Mouse (Mus musculus) myocyte (in vitro differentiated cells): ENCODE measurements around the gene Zfp382. TPM values are rescaled to one million over a fixed set of nuclear protein-coding genes. Genes with fewer than 3 reads are reported as not detected.

Experiments
- H3K27me3 ChIP-seq: one replicate; pipeline ENCODE4 v1.6.1; 2011; ENCODE audit not compliant: control insufficient read depth, insufficient read depth, insufficient read length
- H3K36me3 ChIP-seq: one replicate; pipeline ENCODE4 v1.6.1; 2011; ENCODE audit not compliant: control insufficient read depth, insufficient read depth
- H3K4me2 ChIP-seq: one replicate; pipeline ENCODE4 v1.6.1; 2011; ENCODE audit warnings: low read depth, control low read depth
- H3K4me3 ChIP-seq: one replicate; pipeline ENCODE4 v1.5.1; 2011; ENCODE audit warnings: mild to moderate bottlenecking, control low read depth, moderate library complexity
- H3K79me2 ChIP-seq: one replicate; pipeline ENCODE4 v1.6.1; 2011; ENCODE audit not compliant: control insufficient read depth, insufficient read depth
- H3ac ChIP-seq: one replicate; pipeline ENCODE4 v1.6.1; 2011; ENCODE audit not compliant: control insufficient read depth, insufficient read length
- CEBPB ChIP-seq: IDR thresholded peaks from 2 replicates; pipeline ENCODE4 v1.6.1; 2011; ENCODE audit warnings: mild to moderate bottlenecking, moderate library complexity; ENCODE audit not compliant: poor library complexity, insufficient read depth, severe bottlenecking
- E2F4 ChIP-seq: IDR thresholded peaks from one replicate; pipeline ENCODE4 v1.6.1; 2011; ENCODE audit warnings: mild to moderate bottlenecking, control low read depth, moderate library complexity; ENCODE audit not compliant: insufficient read depth
- MAX ChIP-seq: IDR thresholded peaks from one replicate; pipeline ENCODE4 v1.6.1; 2011; ENCODE audit warnings: low read depth, mild to moderate bottlenecking, control low read depth
- MYOD1 ChIP-seq, 3 experiments: IDR thresholded peaks; one replicate each; pipeline ENCODE4 v1.6.1; 2011; ENCODE audit warnings: control low read depth in 2 of 3, low read depth in 2 of 3, mild to moderate bottlenecking in 2 of 3, moderate library complexity in 1 of 3; ENCODE audit not compliant: insufficient read length in 2 of 3, control insufficient read depth in 1 of 3
- MYOG ChIP-seq, 3 experiments: IDR thresholded peaks; one replicate each; pipeline ENCODE4 v1.6.1; 2011; ENCODE audit warnings: control low read depth in 2 of 3, low read depth in 2 of 3, mild to moderate bottlenecking in 2 of 3; ENCODE audit not compliant: insufficient read length in 2 of 3, control insufficient read depth in 1 of 3, insufficient read depth in 1 of 3
- POLR2A ChIP-seq: IDR thresholded peaks from one replicate; pipeline ENCODE4 v1.6.1; 2011; ENCODE audit warnings: low read depth, mild to moderate bottlenecking, control low read depth, moderate library complexity; ENCODE audit not compliant: insufficient read length
- POLR2AphosphoS2 ChIP-seq: IDR thresholded peaks from one replicate; pipeline ENCODE4 v1.6.1; 2011; ENCODE audit warnings: low read depth, control low read depth; ENCODE audit not compliant: insufficient read length
- REST ChIP-seq: IDR thresholded peaks from one replicate; pipeline ENCODE4 v1.6.1; 2011; ENCODE audit warnings: mild to moderate bottlenecking, control low read depth, moderate library complexity; ENCODE audit not compliant: insufficient read depth, insufficient read length
- SRF ChIP-seq: IDR thresholded peaks from one replicate; pipeline ENCODE4 v1.6.1; 2011; ENCODE audit warnings: low read depth; ENCODE audit not compliant: control insufficient read depth, insufficient read length
- TCF12 ChIP-seq: IDR thresholded peaks from one replicate; pipeline ENCODE4 v1.6.1; 2011; ENCODE audit warnings: mild to moderate bottlenecking, control low read depth; ENCODE audit not compliant: poor library complexity, insufficient read depth, severe bottlenecking
- TCF3 ChIP-seq: IDR thresholded peaks from one replicate; pipeline ENCODE4 v1.6.1; 2011; ENCODE audit warnings: low read depth, control low read depth; ENCODE audit not compliant: insufficient read length
- USF1 ChIP-seq: IDR thresholded peaks from one replicate; pipeline ENCODE4 v1.6.1; 2011; ENCODE audit warnings: low read depth, mild to moderate bottlenecking, control low read depth, moderate library complexity
- polyA plus RNA-seq: library from polyadenylated mRNA; unstranded; fragments of >200 nt; fragmentation: generic; extraction: Trizol; gene quantifications from one replicate; pipeline ENCODE4 v1.2.1, GENCODE M21; 2012; ENCODE audit warnings: missing spikeins

The Zfp382 gene
- polyA plus RNA-seq, 1 experiment, result 1.1 TPM

GRCm38 (mm10) chr7:30090092-30090969, 31.4 kb upstream of the Zfp382 start, which contains the start of the genes Gm26920 and Zfp566:
Gene Gm26920, minus strand, starts transcription at chr7:30090410.
Gene Zfp566, minus strand, starts transcription at chr7:30090527.
- Histone ChIP-seq H3K27me3 (no peaks in the 10 kb centered on the region), H3ac (peak within 1 kb of the TSS; percentile 35), H3K36me3 (no peaks in the 10 kb centered on the region), H3K79me2 (peaks cover 14% of the 10 kb centered on the region), H3K4me3 (peak within 1 kb of the TSS; percentile 72), H3K4me2 (peak within 1 kb of the TSS; percentile 80)
- no peak for TF ChIP-seq TCF12
- TF ChIP-seq MYOD1 (IDR thresholded peaks at IDR 0.05; ENCODE audit: control insufficient read depth in 1 of 3, insufficient read length in 2 of 3, low read depth in 2 of 3), result no peak
- no peak for TF ChIP-seq TCF3
- peak; percentile 72 for TF ChIP-seq MAX
- TF ChIP-seq SRF, result no peak
- TF ChIP-seq CEBPB, result no peak
- peak in 1 of 3 experiments; percentile 27 for TF ChIP-seq MYOG (IDR thresholded peaks at IDR 0.05; ENCODE audit: control insufficient read depth in 1 of 3, insufficient read depth in 1 of 3, insufficient read length in 2 of 3, low read depth in 2 of 3)
- peak; percentile 77 for TF ChIP-seq POLR2A
- TF ChIP-seq POLR2AphosphoS2, result peak; percentile 69
- no peak for TF ChIP-seq REST
- TF ChIP-seq E2F4, result no peak
- peak; percentile 71 for TF ChIP-seq USF1

GRCm38 (mm10) chr7:30090970-30091585, 30.7 kb upstream of the Zfp382 start:
- peaks cover 22% of the 10 kb centered on the region for H3K79me2 ChIP-seq
- H3K4me3 ChIP-seq, result peak overlapping the region; percentile 72
- H3K27me3 ChIP-seq, result no peaks in the 10 kb centered on the region
- TF ChIP-seq TCF3, result no peak
- TF ChIP-seq POLR2A, result no peak
- TF ChIP-seq MYOD1 (IDR thresholded peaks at IDR 0.05; ENCODE audit: control insufficient read depth in 1 of 3, insufficient read length in 2 of 3, low read depth in 2 of 3), result no peak
- no peak for TF ChIP-seq POLR2AphosphoS2
- no peak for TF ChIP-seq MAX
- TF ChIP-seq TCF12, result no peak
- no peak for TF ChIP-seq SRF
- H3K36me3 ChIP-seq, result no peaks in the 10 kb centered on the region
- H3ac ChIP-seq, result no peak overlapping the region
- peak overlapping the region; percentile 71 for H3K4me2 ChIP-seq

GRCm38 (mm10) chr7:30092666-30093065, 29.1 kb upstream of the Zfp382 start:
- Histone ChIP-seq H3ac (no peak overlapping the region), H3K4me2 (no peak overlapping the region)

GRCm38 (mm10) chr7:30093918-30094415, 27.8 kb upstream of the Zfp382 start:
- no peak for TF ChIP-seq CEBPB
- no peak for TF ChIP-seq USF1
- TF ChIP-seq POLR2A, result no peak
- no peak for TF ChIP-seq MAX
- TF ChIP-seq TCF12, result no peak
- TF ChIP-seq TCF3, result no peak
- no peak for TF ChIP-seq MYOG (IDR thresholded peaks at IDR 0.05; ENCODE audit: control insufficient read depth in 1 of 3, insufficient read depth in 1 of 3, insufficient read length in 2 of 3, low read depth in 2 of 3)
- TF ChIP-seq E2F4, result no peak
- TF ChIP-seq SRF, result no peak
- no peak for TF ChIP-seq MYOD1 (IDR thresholded peaks at IDR 0.05; ENCODE audit: control insufficient read depth in 1 of 3, insufficient read length in 2 of 3, low read depth in 2 of 3)
- Histone ChIP-seq H3K4me3 (peak overlapping the region; percentile 67), H3ac (no peak overlapping the region)

More at GRCm38 (mm10) chr7:30092666-30093065, 29.1 kb upstream of the Zfp382 start:
- TF ChIP-seq MAX (no peak), POLR2A (no peak), E2F4 (no peak), CEBPB (no peak), POLR2AphosphoS2 (no peak), USF1 (no peak), TCF12 (no peak), MYOG (IDR thresholded peaks at IDR 0.05; ENCODE audit: control insufficient read depth in 1 of 3, insufficient read depth in 1 of 3, insufficient read length in 2 of 3, low read depth in 2 of 3) (no peak), TCF3 (no peak), MYOD1 (IDR thresholded peaks at IDR 0.05; ENCODE audit: control insufficient read depth in 1 of 3, insufficient read length in 2 of 3, low read depth in 2 of 3) (no peak), SRF (no peak), REST (no peak)
- Histone ChIP-seq H3K27me3 (no peaks in the 10 kb centered on the region), H3K4me3 (no peak overlapping the region), H3K36me3 (no peaks in the 10 kb centered on the region), H3K79me2 (peaks cover 38% of the 10 kb centered on the region)

More at GRCm38 (mm10) chr7:30093918-30094415, 27.8 kb upstream of the Zfp382 start:
- Histone ChIP-seq H3K79me2 (peaks cover 47% of the 10 kb centered on the region), H3K36me3 (peaks cover 2% of the 10 kb centered on the region), H3K4me2 (peak overlapping the region; percentile 98), H3K27me3 (no peaks in the 10 kb centered on the region)
